Mouse (Mus musculus): ENCODE results near the gene Reg3d.
A peak's percentile ranks its signal among the peaks of the same experiment; 100 is the strongest.
"Not testable (repeated sequence)": the region's sequence is repeated elsewhere in the genome, so short reads cannot be mapped to it uniquely, and the experiment has no call there.

The Reg3d gene

DNA sequence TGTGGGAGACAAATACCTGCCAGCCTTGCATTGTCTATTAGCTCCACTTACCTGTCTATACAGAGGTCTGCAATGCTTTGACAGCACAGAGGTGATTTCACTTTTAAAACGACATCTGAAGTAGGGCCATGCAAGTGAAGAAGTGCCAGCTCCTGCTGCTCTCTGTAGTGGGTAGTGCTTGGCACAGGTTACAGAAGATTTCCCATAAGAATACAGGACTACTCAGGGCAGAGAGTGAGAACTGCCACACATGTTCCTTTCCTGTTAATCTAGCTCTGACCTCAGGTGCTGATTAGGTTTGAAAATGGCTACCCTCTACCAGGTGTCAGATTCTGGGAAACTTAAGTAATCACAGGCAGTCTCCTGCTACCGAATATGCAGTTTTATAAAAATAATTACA is at the start of gene Reg3d:
Gene Reg3d, minus strand, starts transcription at position 101 of the 400 bp plus-strand sequence.
- DNase-seq (ENCODE audit: low spot score): no peak

- DNase-seq (ENCODE audit: low spot score): no peak
These were observed 46.8 kb upstream of the Reg3d start for GRCm38 (mm10) chr6:78425497-78425896.

DNA sequence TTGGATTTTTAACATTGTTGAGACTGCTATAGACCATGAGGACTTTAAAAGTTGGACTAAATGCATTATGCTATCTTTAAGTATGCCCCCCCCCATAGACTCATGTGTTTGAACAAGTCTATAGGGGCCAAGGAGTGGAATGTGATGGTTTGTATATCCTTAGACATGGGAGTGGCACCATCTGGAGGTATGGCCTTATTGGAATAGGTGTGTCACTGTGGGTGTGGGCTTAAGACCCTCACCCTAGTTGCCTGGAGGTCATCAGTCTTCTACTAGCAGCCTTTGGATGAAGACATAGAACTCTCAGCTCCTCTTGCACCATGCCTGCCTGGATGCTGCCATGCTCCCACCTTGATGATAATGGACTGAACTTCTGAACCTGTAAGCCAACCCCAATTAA is 43.7 kb upstream of the Reg3d start, which contains the start of gene Reg1:
Gene Reg1, plus strand, starts transcription at position 301 of the 400 bp plus-strand sequence.
- not testable (repeated sequence) for DNase-seq (ENCODE audit: low spot score)

DNA sequence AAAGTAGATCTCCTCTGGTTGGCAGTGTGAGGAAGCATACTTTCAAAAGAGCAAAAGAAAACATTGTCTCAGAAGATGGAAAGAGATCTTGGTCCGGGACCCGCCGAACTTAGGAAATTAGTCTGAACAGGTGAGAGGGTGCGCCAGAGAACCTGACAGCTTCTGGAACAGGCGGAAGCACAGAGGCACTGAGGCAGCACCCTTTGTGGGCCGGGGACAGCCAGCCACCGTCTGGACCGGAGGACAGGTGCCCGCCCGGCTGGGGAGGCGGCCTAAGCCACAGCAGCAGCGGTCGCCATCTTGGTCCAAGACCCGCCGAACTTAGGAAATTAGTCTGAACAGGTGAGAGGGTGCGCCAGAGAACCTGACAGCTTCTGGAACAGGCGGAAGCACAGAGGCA is 16.7 kb upstream of the Reg3d start, which contains the start of gene Reg2:
Gene Reg2, plus strand, starts transcription at position 301 of the 400 bp plus-strand sequence.
- DNase-seq (ENCODE audit: low spot score): not testable (repeated sequence)

GRCm38 (mm10) chr6:78385609-78386008 is 6.9 kb upstream of the Reg3d start:
- no peak for DNase-seq (ENCODE audit: low spot score)

- no peak for DNase-seq (ENCODE audit: low spot score)
These were observed 1.7 kb upstream of the Reg3d start, which contains the start of gene Reg3a for GRCm38 (mm10) chr6:78380409-78380808. Gene Reg3a (plus strand): TSS chr6:78380709.

DNA sequence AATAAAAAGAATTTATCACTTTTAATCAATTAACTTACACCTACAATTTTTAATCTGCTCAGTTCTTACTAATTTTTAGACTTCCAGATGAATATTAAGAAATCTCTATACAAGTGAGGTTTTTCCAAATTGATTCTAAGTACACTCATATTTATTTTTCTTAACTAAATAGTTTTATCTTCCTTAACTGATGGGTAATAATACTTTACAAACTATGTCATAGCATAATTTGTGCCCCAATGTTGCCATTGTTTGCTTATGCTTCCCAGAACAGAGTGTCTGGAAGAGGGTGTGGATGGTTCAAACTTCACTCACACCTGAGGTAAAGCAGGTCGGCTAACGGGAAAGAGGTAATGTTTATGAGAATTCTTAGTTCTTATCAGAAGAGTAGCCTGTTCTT is 8.3 kb downstream of the Reg3d start, which contains the start of gene Reg3b:
Gene Reg3b, plus strand, starts transcription at position 301 of the 400 bp plus-strand sequence.
- DNase-seq (ENCODE audit: low spot score): no peak

DNA sequence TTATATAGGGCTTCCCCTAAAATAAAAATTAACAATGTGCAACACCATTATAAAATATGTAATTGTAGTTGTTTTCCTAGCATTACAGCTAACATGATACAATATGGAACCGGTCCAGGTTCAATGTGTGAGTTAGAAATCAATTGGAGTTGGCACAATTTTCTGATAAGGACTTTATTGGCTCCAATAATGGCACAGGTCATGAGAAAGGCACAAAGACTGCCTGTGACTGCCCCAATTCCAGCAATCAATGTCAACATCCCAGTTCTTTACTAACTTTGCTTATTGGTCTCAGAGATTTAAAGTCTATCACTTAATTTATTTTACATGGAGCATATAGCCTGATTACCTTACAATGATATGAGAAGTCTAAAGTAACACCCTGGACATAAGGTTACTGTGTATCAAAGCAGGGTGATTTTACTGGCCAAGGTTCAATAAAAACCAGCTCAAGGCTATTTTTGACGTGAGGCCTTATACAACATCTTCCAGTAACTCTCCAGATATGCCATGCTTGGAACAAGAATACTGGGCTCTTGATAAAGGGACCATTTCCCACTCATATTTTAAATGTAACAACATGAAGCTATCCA is 16.6 kb downstream of the Reg3d start:
- no peak for DNase-seq (ENCODE audit: low spot score)

DNA sequence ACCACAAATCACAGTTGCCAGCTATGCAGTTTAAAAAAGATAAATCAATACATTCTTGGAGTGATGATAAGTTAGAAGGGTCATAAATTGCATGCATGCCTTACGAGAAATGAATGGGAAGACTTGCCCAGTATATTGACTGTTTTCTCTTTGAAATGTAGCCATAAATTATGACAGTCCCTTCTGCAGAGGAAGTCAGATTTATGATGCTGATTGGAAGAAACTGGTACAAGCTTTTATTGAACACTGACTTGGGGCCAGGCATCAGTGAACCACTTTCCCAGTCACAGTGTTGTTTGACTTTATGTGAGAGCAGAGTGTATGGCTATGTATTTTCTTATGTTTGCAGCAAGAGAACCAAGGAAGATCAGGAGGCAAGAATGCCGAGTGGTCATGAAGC is 37.0 kb downstream of the Reg3d start:
- DNase-seq (ENCODE audit: low spot score): no peak

DNA sequence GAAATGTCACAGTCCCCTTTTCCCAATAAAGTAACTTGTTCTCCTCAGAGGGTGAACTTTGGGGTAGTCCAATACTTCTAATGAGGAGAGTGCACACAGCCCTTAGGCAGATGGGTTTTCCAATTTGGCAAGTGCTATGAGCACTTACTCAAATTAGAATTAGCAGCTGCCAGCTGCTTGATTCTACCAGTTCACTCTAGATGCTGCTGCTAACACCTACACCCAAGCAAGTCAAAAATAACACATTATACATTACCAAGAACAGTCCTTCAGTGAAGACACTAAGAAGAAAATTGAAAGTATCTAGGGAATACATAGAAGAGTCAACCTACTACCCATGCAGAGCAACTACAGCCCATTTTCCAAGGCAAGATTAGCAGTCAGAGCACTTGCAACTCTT is 38.4 kb downstream of the Reg3d start:
- DNase-seq (ENCODE audit: low spot score): peak; percentile 6

DNA sequence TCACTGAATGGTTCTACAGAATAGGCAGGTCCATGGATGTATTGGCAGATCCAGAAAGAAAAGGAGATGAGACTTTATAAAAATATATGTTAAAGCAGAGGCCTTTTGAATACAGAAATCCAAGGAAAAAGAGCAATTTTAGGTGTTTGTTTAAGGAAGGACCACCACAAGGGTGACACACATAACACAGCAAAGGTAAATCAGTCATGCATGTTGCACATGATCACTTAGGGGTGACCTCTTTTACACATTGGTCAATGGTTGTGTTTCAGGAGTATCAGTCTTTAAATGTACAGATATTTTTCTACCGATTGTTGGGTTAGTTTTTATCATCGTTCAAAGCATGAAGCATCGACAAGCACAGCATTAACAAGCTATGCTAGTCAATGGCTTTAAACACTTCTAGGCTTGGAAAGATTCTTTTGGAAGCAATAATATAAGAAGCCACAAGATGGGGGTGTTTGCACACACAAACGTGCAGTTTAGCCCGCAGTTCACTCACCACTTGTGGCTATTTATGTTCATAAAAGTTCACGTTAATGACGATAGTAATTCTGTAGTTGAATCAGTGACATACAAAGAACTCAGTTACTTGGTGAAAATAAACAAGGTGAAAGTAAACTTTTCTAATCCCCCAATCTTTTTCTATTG is 46.6 kb downstream of the Reg3d start:
- DNase-seq (ENCODE audit: low spot score): peak; percentile 15

- no peak for DNase-seq (ENCODE audit: low spot score)
These were observed 49.5 kb downstream of the Reg3d start for GRCm38 (mm10) chr6:78329166-78329565.

DNA sequence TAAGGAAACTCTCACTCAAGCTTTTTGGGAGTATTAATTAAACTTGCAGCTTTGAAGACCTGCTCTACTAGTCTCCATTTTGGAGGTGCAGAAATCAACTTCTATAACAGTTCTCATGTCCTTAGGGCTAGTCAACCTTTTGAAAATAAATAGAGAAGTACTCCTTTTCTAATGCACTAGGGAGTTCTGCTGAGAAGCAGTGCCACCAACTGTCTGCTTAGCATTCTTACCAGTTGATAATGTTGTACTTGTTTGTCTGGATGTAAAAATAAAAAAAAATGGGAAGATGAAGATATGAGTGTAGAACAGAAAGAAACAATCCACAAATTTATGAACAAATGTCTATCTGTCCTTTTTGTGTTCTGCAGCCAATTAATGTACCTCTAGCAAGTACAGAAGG is 50.9 kb downstream of the Reg3d start:
- DNase-seq (ENCODE audit: low spot score): peak; percentile 15

Measured in layer of hippocampus, adult 11-12 months (tissue).